Mouse (Mus musculus): ENCODE data around the gene Rufy4.

GRCm38 (mm10) chr1:74092242-74092641 lies 33.1 kb upstream of the Rufy4 start:
- TF ChIP-seq CTCF (conservative IDR thresholded peaks at IDR 0.05; ENCODE audit: low read length) (no peak), POU5F1 (IDR thresholded peaks at IDR 0.05; ENCODE audit: borderline replicate concordance, low read length) (no peak), NANOG (IDR thresholded peaks at IDR 0.05; ENCODE audit: borderline replicate concordance, low read length) (no peak)

Measured in E14TG2a.4 (cell line).